Mouse (Mus musculus) kidney, postnatal 0 days (tissue): Measurements from ENCODE around the gene Actl6a. TPM values are rescaled to one million over a fixed set of nuclear protein-coding genes. Genes with fewer than 3 reads are reported as not detected.
"Not testable (repeated sequence)": the region's sequence is repeated elsewhere in the genome, so short reads cannot be mapped to it uniquely, and the experiment has no call there.

Source experiments
- ATAC-seq: fragments of 200-750 bp; cut with Nextera tagmentation; replicated peaks from 2 replicates; pipeline ENCODE4 v1.8.0; 2017; ENCODE audit warnings: low read depth, moderate number of reproducible peaks, moderate TSS enrichment, moderate library complexity; ENCODE audit not compliant: low FRiP score
- DNase-seq: peaks from one replicate; pipeline ENCODE4 v3.0.0-alpha.2; 2016; ENCODE audit warnings: low spot score
- H3K27ac ChIP-seq: fragments of 300-500 bp; sonication (generic); 2 replicates; pipeline ENCODE4 v1.5.1; 2014; ENCODE audit warnings: mild to moderate bottlenecking
- H3K27me3 ChIP-seq: fragments of 300-500 bp; sonication (generic); 2 replicates; pipeline ENCODE4 v1.6.1; 2014; ENCODE audit warnings: low read length, mixed read lengths; ENCODE audit not compliant: insufficient read depth
- H3K36me3 ChIP-seq: fragments of 300-500 bp; sonication (generic); 2 replicates; pipeline ENCODE4 v1.6.1; 2014; ENCODE audit warnings: low read length, mixed read lengths; ENCODE audit not compliant: insufficient read depth
- H3K4me1 ChIP-seq: fragments of 300-500 bp; sonication (generic); replicated peaks from 2 replicates; pipeline ENCODE4 v1.6.1; 2014; ENCODE audit warnings: antibody characterized with exemption, low read length, mixed read lengths; ENCODE audit not compliant: insufficient read depth
- H3K4me2 ChIP-seq: fragments of 300-500 bp; sonication (generic); 2 replicates; pipeline ENCODE4 v1.6.1; 2014; ENCODE audit warnings: mild to moderate bottlenecking, low read length, moderate library complexity, mixed read lengths
- H3K4me3 ChIP-seq: fragments of 300-500 bp; sonication (generic); replicated peaks from 2 replicates; pipeline ENCODE4 v1.5.1; 2014; ENCODE audit warnings: low read depth, low read length
- H3K9ac ChIP-seq: fragments of 300-500 bp; sonication (generic); 2 replicates; pipeline ENCODE4 v1.6.1; 2014; ENCODE audit warnings: low read depth, low read length
- H3K9me3 ChIP-seq: fragments of 300-500 bp; sonication (generic); replicated peaks from 2 replicates; pipeline ENCODE4 v1.6.1; 2016; ENCODE audit warnings: low read length, inconsistent platforms, mixed read lengths
- CTCF ChIP-seq: IDR thresholded peaks from 2 replicates; pipeline ENCODE4 v1.5.1; 2016; ENCODE audit warnings: antibody characterized with exemption, low read depth, mild to moderate bottlenecking, moderate library complexity
- WGBS: fragments of 180-500 bp; shearing (Covaris S2); extraction: QIAGEN DNeasy Blood & Tissue Kit; methylation state at CpG from one replicate; pipeline ENCODE4 v1.1.7; 2014; 5-methylcytosine and 5-hydroxymethylcytosine counted together
- polyA plus RNA-seq: library from polyadenylated mRNA; unstranded; fragments of >200 nt; fragmentation: Nextera tagmentation; extraction: Ambion mirVana; gene quantifications from 2 replicates; pipeline ENCODE4 v1.2.1, GENCODE M21; 2015

The Actl6a gene
- polyA plus RNA-seq, 1 experiment from 2014 or later = 121 TPM

DNA sequence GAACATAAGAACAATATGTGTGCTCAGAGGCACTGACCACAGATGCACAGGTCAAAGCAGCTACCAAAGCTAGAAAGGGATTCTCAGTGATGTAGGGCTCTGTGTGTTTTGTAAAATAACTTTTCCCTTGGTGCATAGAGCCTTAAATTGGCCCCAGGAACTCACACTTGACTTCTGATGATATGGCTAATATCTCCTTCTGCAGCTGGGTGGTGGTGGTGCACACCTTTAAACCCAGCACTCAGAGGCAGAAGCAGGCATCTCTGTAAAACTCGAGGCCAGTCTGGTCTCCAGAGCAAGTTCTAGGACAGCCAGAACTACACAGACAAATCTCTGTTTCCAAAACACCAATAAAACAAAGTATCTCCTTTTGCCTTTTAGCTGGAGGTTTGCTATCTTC lies 15.2 kb upstream of the Actl6a start:
- Histone ChIP-seq H3K4me2 (no peak overlapping the region), H3K9me3 (no peaks in the 10 kb centered on the region), H3K4me3 (no peak overlapping the region), H3K27ac (no peak overlapping the region), H3K9ac (no peak overlapping the region), H3K36me3 (no peaks in the 10 kb centered on the region), H3K4me1 (no peaks in the 10 kb centered on the region), H3K27me3 (no peaks in the 10 kb centered on the region)
- no peak for TF ChIP-seq CTCF
- DNase-seq = no peak
- WGBS = 48% methylated on average over 1 of the region's 1 CpGs
- no peak for ATAC-seq

DNA sequence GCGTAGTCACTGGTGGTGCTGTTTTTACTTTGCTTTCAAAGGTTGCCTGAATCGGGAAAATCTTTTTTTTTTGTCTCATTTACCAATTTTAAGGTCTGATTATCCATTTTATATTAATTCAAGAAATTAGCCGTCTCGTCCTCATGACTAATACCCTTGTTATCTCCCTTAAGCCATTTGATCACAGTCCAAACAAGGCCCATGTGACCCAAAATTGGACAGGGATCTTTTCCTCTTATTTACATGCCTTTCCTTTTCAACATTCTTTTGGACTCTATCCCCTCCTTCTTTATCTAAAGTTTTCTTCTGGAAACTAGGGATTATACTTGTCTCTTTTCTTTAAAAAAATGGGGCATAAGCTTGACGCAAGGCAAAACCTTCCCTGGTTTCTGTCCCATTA lies 14.3 kb upstream of the Actl6a start:
- 74% methylated on average over 5 of the region's 5 CpGs for WGBS
- Histone ChIP-seq H3K9me3 (no peaks in the 10 kb centered on the region), H3K9ac (no peak overlapping the region), H3K4me1 (no peaks in the 10 kb centered on the region), H3K4me3 (no peak overlapping the region), H3K27ac (no peak overlapping the region), H3K36me3 (no peaks in the 10 kb centered on the region), H3K4me2 (no peak overlapping the region), H3K27me3 (no peaks in the 10 kb centered on the region)
- DNase-seq (peak; percentile 5), ATAC-seq (no peak)
- TF ChIP-seq CTCF = no peak

DNA sequence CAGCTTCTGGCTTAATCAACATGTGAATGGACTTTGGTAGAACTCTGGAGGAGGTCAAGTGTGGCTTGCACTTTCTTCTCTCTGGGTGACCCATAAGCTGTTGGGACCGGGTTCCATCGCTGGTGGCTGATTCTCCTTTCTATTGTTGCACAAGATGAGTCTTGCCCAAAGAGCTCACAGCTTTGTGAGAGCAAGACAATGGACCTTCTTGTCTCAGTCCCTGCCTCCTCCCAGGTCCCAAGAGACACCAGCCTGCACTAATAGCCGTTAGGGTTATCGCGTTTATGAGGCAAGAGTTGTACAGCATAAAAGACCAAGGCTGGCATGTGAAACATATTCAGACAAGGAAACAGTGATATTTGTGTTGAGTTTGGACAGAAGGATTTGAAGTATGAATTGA lies 11.9 kb upstream of the Actl6a start:
- 69% methylated on average over 5 of the region's 5 CpGs for WGBS

GRCm38 (mm10) chr3:32694737-32695582 lies 11.1 kb upstream of the Actl6a start:
- peak; percentile 12 for DNase-seq
- no peak for ATAC-seq
- no peak overlapping the region for H3K9ac ChIP-seq
- H3K27me3 ChIP-seq = no peaks in the 10 kb centered on the region
- H3K4me2 ChIP-seq = no peak overlapping the region
- no peaks in the 10 kb centered on the region for H3K36me3 ChIP-seq
- H3K4me3 ChIP-seq = no peak overlapping the region
- WGBS = 49% methylated on average over 12 of the region's 12 CpGs
- peak; percentile 13; the same call in 1 of the 2 replicates for TF ChIP-seq CTCF
- no peaks in the 10 kb centered on the region for H3K9me3 ChIP-seq
- no peak overlapping the region for H3K27ac ChIP-seq
- H3K4me1 ChIP-seq = no peaks in the 10 kb centered on the region

More for the DNA sequence above, 11.9 kb upstream of the Actl6a start:
- no peak overlapping the region for H3K4me2 ChIP-seq
- H3K9ac ChIP-seq = no peak overlapping the region
- no peaks in the 10 kb centered on the region for H3K9me3 ChIP-seq
- DNase-seq = no peak
- no peaks in the 10 kb centered on the region for H3K4me1 ChIP-seq
- H3K4me3 ChIP-seq = no peak overlapping the region
- no peak for ATAC-seq
- no peak for TF ChIP-seq CTCF
- no peak overlapping the region for H3K27ac ChIP-seq
- no peaks in the 10 kb centered on the region for H3K36me3 ChIP-seq
- H3K27me3 ChIP-seq = no peaks in the 10 kb centered on the region

DNA sequence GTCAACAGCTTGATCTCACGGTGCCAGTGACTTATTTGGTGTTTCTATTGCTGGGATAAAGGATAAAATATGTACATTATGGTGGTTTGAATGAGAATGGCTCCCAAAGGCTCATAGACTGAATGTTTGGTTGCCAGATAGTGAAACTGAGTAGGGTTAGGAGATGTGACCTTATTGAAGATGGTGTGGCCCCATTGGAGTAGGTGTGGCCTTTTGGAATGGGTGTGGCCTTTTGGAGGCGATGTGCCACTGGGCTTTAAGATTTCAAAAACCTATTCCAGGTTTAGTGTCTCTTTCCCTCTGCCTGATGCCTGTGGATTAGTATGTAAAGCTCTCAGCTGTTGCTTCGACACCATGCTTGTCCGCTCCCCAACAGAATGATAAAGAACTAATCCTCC lies 10.5 kb upstream of the Actl6a start:
- Histone ChIP-seq H3K27ac (no peak overlapping the region), H3K4me1 (no peaks in the 10 kb centered on the region), H3K4me2 (no peak overlapping the region), H3K9me3 (no peaks in the 10 kb centered on the region), H3K36me3 (no peaks in the 10 kb centered on the region), H3K9ac (no peak overlapping the region), H3K27me3 (no peaks in the 10 kb centered on the region), H3K4me3 (no peak overlapping the region)
- ATAC-seq (no peak), DNase-seq (no peak)
- 82% methylated on average over 4 of the region's 4 CpGs for whole genome bisulfite sequencing
- TF ChIP-seq CTCF = no peak

- Histone ChIP-seq H3K4me3 (no peak overlapping the region), H3K4me2 (no peak overlapping the region), H3K36me3 (no peaks in the 10 kb centered on the region), H3K4me1 (no peaks in the 10 kb centered on the region), H3K9ac (no peak overlapping the region), H3K27ac (no peak overlapping the region), H3K27me3 (no peaks in the 10 kb centered on the region), H3K9me3 (no peaks in the 10 kb centered on the region)
- TF ChIP-seq CTCF = peak; percentile 96
- ATAC-seq = peak; percentile 59
- 36% methylated on average over 7 of the region's 7 CpGs for WGBS
- peak; percentile 90 for DNase-seq
Measured at GRCm38 (mm10) chr3:32698228-32698863, 7.8 kb upstream of the Actl6a start.

- not testable (repeated sequence) for H3K9ac ChIP-seq, H3K27me3 ChIP-seq, H3K36me3 ChIP-seq, DNase-seq, H3K4me3 ChIP-seq, H3K27ac ChIP-seq, H3K4me2 ChIP-seq, ATAC-seq, H3K4me1 ChIP-seq, H3K9me3 ChIP-seq
- WGBS = 93% methylated on average over 6 of the region's 6 CpGs
Measured at GRCm38 (mm10) chr3:32704021-32704420, 2.1 kb upstream of the Actl6a start.

DNA sequence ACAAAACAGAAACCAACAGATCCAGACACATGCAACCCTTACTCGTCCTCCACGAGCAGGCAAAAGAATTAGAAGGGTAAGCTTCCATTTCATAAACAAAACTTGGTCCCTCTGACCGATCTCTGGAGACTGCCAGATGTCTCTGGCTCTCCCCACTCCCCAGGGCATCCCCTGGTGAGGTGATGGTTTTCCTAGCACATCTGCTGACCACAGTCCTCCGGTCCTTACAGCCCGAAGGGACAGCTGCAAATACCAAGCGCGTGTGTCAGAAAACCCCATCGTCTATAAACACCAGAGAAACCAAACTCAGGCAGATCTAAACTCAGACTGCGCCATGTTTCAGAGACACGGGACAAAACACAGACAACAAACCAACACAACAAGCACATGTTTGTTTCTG lies 1.5 kb upstream of the Actl6a start:
- 96% methylated on average over 10 of the region's 10 CpGs for WGBS
- not testable (repeated sequence) for H3K27ac ChIP-seq, H3K27me3 ChIP-seq, ATAC-seq, H3K36me3 ChIP-seq, H3K4me1 ChIP-seq, H3K9me3 ChIP-seq, H3K9ac ChIP-seq, DNase-seq, H3K4me3 ChIP-seq, H3K4me2 ChIP-seq
